Mouse (Mus musculus): ENCODE measurements around the gene Cd2bp2. TPM values are rescaled to one million over a fixed set of nuclear protein-coding genes. Genes with fewer than 3 reads are reported as not detected.

Gene Cd2bp2
- polyA plus RNA-seq, 1 experiment from 2014 or later = 42.8 TPM

- Histone ChIP-seq H3K27me3 (ENCODE audit: insufficient read depth, low read length) (no peaks in the 10 kb centered on the region), H3K4me2 (ENCODE audit: low read length) (no peak overlapping the region), H3K9me3 (replicated peaks; ENCODE audit: low read length) (no peaks in the 10 kb centered on the region), H3K9ac (ENCODE audit: low read depth, low read length) (no peak overlapping the region), H3K4me1 (replicated peaks; ENCODE audit: insufficient read depth, low read length) (0 out of 2 replicates have a peak, but pooled peaks cover 2% of the 10 kb centered on the region), H3K36me3 (ENCODE audit: insufficient read depth, low read length) (no peaks in the 10 kb centered on the region), H3K27ac (no peak overlapping the region), H3K4me3 (replicated peaks; ENCODE audit: low read depth, low read length) (no peak overlapping the region)
- no peak for TF ChIP-seq CTCF (IDR thresholded peaks at IDR 0.05; ENCODE audit: low read depth)
- WGBS = 68% methylated on average over 3 of the region's 3 CpGs
- ATAC-seq (replicated peaks; ENCODE audit: low FRiP score, low read depth) (no peak), DNase-seq (ENCODE audit: low spot score) (no peak)
Measured at GRCm38 (mm10) chr7:127147901-127148300, 47.9 kb downstream of the Cd2bp2 start.

- H3K9ac ChIP-seq (ENCODE audit: low read depth, low read length) = no peak overlapping the region
- DNase-seq (ENCODE audit: low spot score) = no peak
- no peak overlapping the region for H3K4me3 ChIP-seq (replicated peaks; ENCODE audit: low read depth, low read length)
- H3K27me3 ChIP-seq (ENCODE audit: insufficient read depth, low read length) = no peaks in the 10 kb centered on the region
- ATAC-seq (replicated peaks; ENCODE audit: low FRiP score, low read depth) = no peak
- 56% methylated on average over 2 of the region's 2 CpGs for WGBS
- no peaks in the 10 kb centered on the region for H3K36me3 ChIP-seq (ENCODE audit: insufficient read depth, low read length)
- no peak overlapping the region for H3K4me2 ChIP-seq (ENCODE audit: low read length)
- no peaks in the 10 kb centered on the region for H3K9me3 ChIP-seq (replicated peaks; ENCODE audit: low read length)
- H3K27ac ChIP-seq = no peak overlapping the region
- 0 out of 2 replicates have a peak, but pooled peaks cover 2% of the 10 kb centered on the region for H3K4me1 ChIP-seq (replicated peaks; ENCODE audit: insufficient read depth, low read length)
- no peak for TF ChIP-seq CTCF (IDR thresholded peaks at IDR 0.05; ENCODE audit: low read depth)
Measured at GRCm38 (mm10) chr7:127146267-127146603, 49.6 kb downstream of the Cd2bp2 start.

- no peaks in the 10 kb centered on the region for H3K36me3 ChIP-seq (ENCODE audit: insufficient read depth, low read length)
- H3K4me3 ChIP-seq (replicated peaks; ENCODE audit: low read depth, low read length) = no peak overlapping the region
- no peak overlapping the region for H3K27ac ChIP-seq
- no peak overlapping the region for H3K4me2 ChIP-seq (ENCODE audit: low read length)
- no peak for TF ChIP-seq CTCF (IDR thresholded peaks at IDR 0.05; ENCODE audit: low read depth)
- DNase-seq (ENCODE audit: low spot score) (no peak), ATAC-seq (replicated peaks; ENCODE audit: low FRiP score, low read depth) (no peak)
- 50% methylated on average over 9 of the region's 9 CpGs for WGBS
- 0 out of 2 replicates have a peak, but pooled peaks cover 2% of the 10 kb centered on the region for H3K4me1 ChIP-seq (replicated peaks; ENCODE audit: insufficient read depth, low read length)
- H3K9me3 ChIP-seq (replicated peaks; ENCODE audit: low read length) = no peaks in the 10 kb centered on the region
- no peak overlapping the region for H3K9ac ChIP-seq (ENCODE audit: low read depth, low read length)
- H3K27me3 ChIP-seq (ENCODE audit: insufficient read depth, low read length) = no peaks in the 10 kb centered on the region
Measured at GRCm38 (mm10) chr7:127145387-127146266, 50.2 kb downstream of the Cd2bp2 start.

- Histone ChIP-seq H3K4me1 (replicated peaks; ENCODE audit: insufficient read depth, low read length) (0 out of 2 replicates have a peak, but pooled peaks cover 2% of the 10 kb centered on the region), H3K4me2 (ENCODE audit: low read length) (no peak overlapping the region), H3K27me3 (ENCODE audit: insufficient read depth, low read length) (no peaks in the 10 kb centered on the region), H3K9ac (ENCODE audit: low read depth, low read length) (no peak overlapping the region), H3K9me3 (replicated peaks; ENCODE audit: low read length) (no peaks in the 10 kb centered on the region), H3K4me3 (replicated peaks; ENCODE audit: low read depth, low read length) (no peak overlapping the region), H3K27ac (no peak overlapping the region), H3K36me3 (ENCODE audit: insufficient read depth, low read length) (no peaks in the 10 kb centered on the region)
- no peak for TF ChIP-seq CTCF (IDR thresholded peaks at IDR 0.05; ENCODE audit: low read depth)
- ATAC-seq (replicated peaks; ENCODE audit: low FRiP score, low read depth) (no peak), DNase-seq (ENCODE audit: low spot score) (no peak)
- 76% methylated on average over 7 of the region's 7 CpGs for WGBS
Measured at GRCm38 (mm10) chr7:127144412-127144811, 51.4 kb downstream of the Cd2bp2 start.

- no peaks in the 10 kb centered on the region for H3K9me3 ChIP-seq (replicated peaks; ENCODE audit: low read length)
- ATAC-seq (replicated peaks; ENCODE audit: low FRiP score, low read depth) (no peak), DNase-seq (ENCODE audit: low spot score) (no peak)
- 85% methylated on average over 4 of the region's 4 CpGs for WGBS
- no peak overlapping the region for H3K9ac ChIP-seq (ENCODE audit: low read depth, low read length)
- H3K27me3 ChIP-seq (ENCODE audit: insufficient read depth, low read length) = no peaks in the 10 kb centered on the region
- no peak overlapping the region for H3K4me2 ChIP-seq (ENCODE audit: low read length)
- H3K4me1 ChIP-seq (replicated peaks; ENCODE audit: insufficient read depth, low read length) = 0 out of 2 replicates have a peak, but pooled peaks cover 2% of the 10 kb centered on the region
- H3K36me3 ChIP-seq (ENCODE audit: insufficient read depth, low read length) = no peaks in the 10 kb centered on the region
- no peak overlapping the region for H3K27ac ChIP-seq
- H3K4me3 ChIP-seq (replicated peaks; ENCODE audit: low read depth, low read length) = no peak overlapping the region
- TF ChIP-seq CTCF (IDR thresholded peaks at IDR 0.05; ENCODE audit: low read depth) = no peak
Measured at GRCm38 (mm10) chr7:127142666-127143065, 53.2 kb downstream of the Cd2bp2 start.

GRCm38 (mm10) chr7:127142214-127142613, 53.6 kb downstream of the Cd2bp2 start:
- Histone ChIP-seq H3K36me3 (ENCODE audit: insufficient read depth, low read length) (no peaks in the 10 kb centered on the region), H3K4me2 (ENCODE audit: low read length) (no peak overlapping the region), H3K4me3 (replicated peaks; ENCODE audit: low read depth, low read length) (no peak overlapping the region), H3K27ac (no peak overlapping the region), H3K9ac (ENCODE audit: low read depth, low read length) (no peak overlapping the region), H3K4me1 (replicated peaks; ENCODE audit: insufficient read depth, low read length) (0 out of 2 replicates have a peak, but pooled peaks cover 2% of the 10 kb centered on the region), H3K27me3 (ENCODE audit: insufficient read depth, low read length) (no peaks in the 10 kb centered on the region), H3K9me3 (replicated peaks; ENCODE audit: low read length) (no peaks in the 10 kb centered on the region)
- ATAC-seq (replicated peaks; ENCODE audit: low FRiP score, low read depth) (no peak), DNase-seq (ENCODE audit: low spot score) (no peak)
- no peak for TF ChIP-seq CTCF (IDR thresholded peaks at IDR 0.05; ENCODE audit: low read depth)
- WGBS = 45% methylated on average over 2 of the region's 2 CpGs

Other genes with a start within 250 kb of the Cd2bp2 start
- gene Asphd1, start 246.5 kb downstream of the Cd2bp2 start, polyA plus RNA-seq (2015; fragmentation: Nextera tagmentation; extraction: Ambion mirVana) = 0.13 TPM in 1 of 2 replicates, not detected in the other
- 1.2 and 1.7 TPM in 2 replicates for gene Sez6l2, start 245.5 kb downstream of the Cd2bp2 start, polyA plus RNA-seq (2015; fragmentation: Nextera tagmentation; extraction: Ambion mirVana)
- 118 and 120 TPM in 2 replicates for gene Cdipt, start 220.1 kb downstream of the Cd2bp2 start, polyA plus RNA-seq (2015; fragmentation: Nextera tagmentation; extraction: Ambion mirVana)
- 1.6 and 2.8 TPM in 2 replicates for gene Cdiptos, start 220.0 kb downstream of the Cd2bp2 start, polyA plus RNA-seq (2015; fragmentation: Nextera tagmentation; extraction: Ambion mirVana)
- 27.5 and 28.9 TPM in 2 replicates for gene Mvp, start 181.4 kb downstream of the Cd2bp2 start, polyA plus RNA-seq (2015; fragmentation: Nextera tagmentation; extraction: Ambion mirVana)
- gene Pagr1b, start 179.6 kb downstream of the Cd2bp2 start, polyA plus RNA-seq (2015; fragmentation: Nextera tagmentation; extraction: Ambion mirVana) = 0.21 and 0.65 TPM in 2 replicates
- gene Pagr1a, start 178.7 kb downstream of the Cd2bp2 start, polyA plus RNA-seq (2015; fragmentation: Nextera tagmentation; extraction: Ambion mirVana) = 19.4 and 25.0 TPM in 2 replicates
- 44.2 and 53.8 TPM in 2 replicates for gene Gm42742, start 175.0 kb downstream of the Cd2bp2 start, polyA plus RNA-seq (2015; fragmentation: Nextera tagmentation; extraction: Ambion mirVana)
- gene Prrt2, start 174.8 kb downstream of the Cd2bp2 start, polyA plus RNA-seq (2015; fragmentation: Nextera tagmentation; extraction: Ambion mirVana) = 2.5 and 2.7 TPM in 2 replicates
- 50.3 and 58.7 TPM in 2 replicates for gene Maz, start 169.0 kb downstream of the Cd2bp2 start, polyA plus RNA-seq (2015; fragmentation: Nextera tagmentation; extraction: Ambion mirVana)
- 51.7 and 57.2 TPM in 2 replicates for gene Kif22, start 153.6 kb downstream of the Cd2bp2 start, polyA plus RNA-seq (2015; fragmentation: Nextera tagmentation; extraction: Ambion mirVana)
- gene Zg16, start 108.7 kb downstream of the Cd2bp2 start, polyA plus RNA-seq (2015; fragmentation: Nextera tagmentation; extraction: Ambion mirVana) = not detected in 2 replicates
- gene AI467606, start 104.7 kb downstream of the Cd2bp2 start, polyA plus RNA-seq (2015; fragmentation: Nextera tagmentation; extraction: Ambion mirVana) = 4.0 and 4.3 TPM in 2 replicates
- 37.4 and 43.7 TPM in 2 replicates for gene Qprt, start 73.8 kb downstream of the Cd2bp2 start, polyA plus RNA-seq (2015; fragmentation: Nextera tagmentation; extraction: Ambion mirVana)
- gene Spn, start 58.2 kb downstream of the Cd2bp2 start, polyA plus RNA-seq (2015; fragmentation: Nextera tagmentation; extraction: Ambion mirVana) = 0.28 and 0.33 TPM in 2 replicates
- 14.9 and 16.9 TPM in 2 replicates for gene Tbc1d10b, start 12.4 kb upstream of the Cd2bp2 start, polyA plus RNA-seq (2015; fragmentation: Nextera tagmentation; extraction: Ambion mirVana)
- 2.9 and 4.7 TPM in 2 replicates for gene Mylpf, start 12.8 kb upstream of the Cd2bp2 start, polyA plus RNA-seq (2015; fragmentation: Nextera tagmentation; extraction: Ambion mirVana)
- gene Zfp553, start 37.0 kb upstream of the Cd2bp2 start, polyA plus RNA-seq (2015; fragmentation: Nextera tagmentation; extraction: Ambion mirVana) = 22.3 and 25.1 TPM in 2 replicates
- gene Sept1, start 37.1 kb upstream of the Cd2bp2 start, polyA plus RNA-seq (2015; fragmentation: Nextera tagmentation; extraction: Ambion mirVana) = 16.7 and 20.5 TPM in 2 replicates
- 46.2 and 49.3 TPM in 2 replicates for gene Zfp771, start 48.2 kb upstream of the Cd2bp2 start, polyA plus RNA-seq (2015; fragmentation: Nextera tagmentation; extraction: Ambion mirVana)
- gene Dctpp1, start 64.7 kb upstream of the Cd2bp2 start, polyA plus RNA-seq (2015; fragmentation: Nextera tagmentation; extraction: Ambion mirVana) = 146 and 157 TPM in 2 replicates
- 207 and 215 TPM in 2 replicates for gene Sephs2, start 78.0 kb upstream of the Cd2bp2 start, polyA plus RNA-seq (2015; fragmentation: Nextera tagmentation; extraction: Ambion mirVana)
- gene Itgal, start 100.2 kb upstream of the Cd2bp2 start, polyA plus RNA-seq (2015; fragmentation: Nextera tagmentation; extraction: Ambion mirVana) = 0.93 and 1.1 TPM in 2 replicates
- gene Zfp768, start 149.5 kb upstream of the Cd2bp2 start, polyA plus RNA-seq (2015; fragmentation: Nextera tagmentation; extraction: Ambion mirVana) = 21.2 and 22.2 TPM in 2 replicates
- 5.5 and 6.8 TPM in 2 replicates for gene Zfp747, start 180.0 kb upstream of the Cd2bp2 start, polyA plus RNA-seq (2015; fragmentation: Nextera tagmentation; extraction: Ambion mirVana)
- gene 9130019O22Rik, start 191.1 kb upstream of the Cd2bp2 start, polyA plus RNA-seq (2015; fragmentation: Nextera tagmentation; extraction: Ambion mirVana) = 4.8 and 5.6 TPM in 2 replicates
- 6.5 and 7.4 TPM in 2 replicates for gene E430018J23Rik, start 197.6 kb upstream of the Cd2bp2 start, polyA plus RNA-seq (2015; fragmentation: Nextera tagmentation; extraction: Ambion mirVana)
- gene Zfp764, start 210.8 kb upstream of the Cd2bp2 start, polyA plus RNA-seq (2015; fragmentation: Nextera tagmentation; extraction: Ambion mirVana) = 5.6 and 6.7 TPM in 2 replicates
- gene Zfp688, start 226.0 kb upstream of the Cd2bp2 start, polyA plus RNA-seq (2015; fragmentation: Nextera tagmentation; extraction: Ambion mirVana) = 29.7 and 31.9 TPM in 2 replicates